Mouse (Mus musculus): ENCODE results near the gene Defa23. TPM values are rescaled to one million over a fixed set of nuclear protein-coding genes. Genes with fewer than 3 reads are reported as not detected.

The Defa23 gene
- not detected in 2 replicates for total RNA-seq (2023)

GRCm38 (mm10) chr8:21054747-21055146 is at the start of gene Defa23:
Gene Defa23 (plus strand): TSS chr8:21055047.

GRCm38 (mm10) chr8:21025245-21025644 is 29.6 kb upstream of the Defa23 start, which contains the start of gene Defa21:
Gene Defa21 (plus strand): TSS chr8:21025545.

DNA sequence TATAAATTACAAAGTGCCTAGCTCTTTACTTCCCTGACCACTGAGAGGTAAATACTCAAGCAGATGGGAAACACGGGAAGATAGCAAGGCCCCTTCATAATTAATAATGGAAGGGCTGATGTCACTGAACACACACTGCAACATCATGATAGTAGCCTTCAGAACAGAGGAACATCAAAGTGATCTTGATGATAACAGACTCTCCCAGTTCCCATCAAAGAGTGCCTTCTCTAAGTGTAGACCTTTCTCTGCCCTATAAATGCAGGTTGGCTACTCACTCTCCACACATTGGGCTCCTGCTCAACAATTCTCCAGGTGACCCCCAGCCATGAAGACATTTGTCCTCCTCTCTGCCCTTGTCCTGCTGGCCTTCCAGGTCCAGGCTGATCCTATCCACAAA is 9.9 kb downstream of the Defa23 start, which contains the start of gene Defa35:
Gene Defa35, plus strand, starts transcription at position 301 of the 400 bp plus-strand sequence.

DNA sequence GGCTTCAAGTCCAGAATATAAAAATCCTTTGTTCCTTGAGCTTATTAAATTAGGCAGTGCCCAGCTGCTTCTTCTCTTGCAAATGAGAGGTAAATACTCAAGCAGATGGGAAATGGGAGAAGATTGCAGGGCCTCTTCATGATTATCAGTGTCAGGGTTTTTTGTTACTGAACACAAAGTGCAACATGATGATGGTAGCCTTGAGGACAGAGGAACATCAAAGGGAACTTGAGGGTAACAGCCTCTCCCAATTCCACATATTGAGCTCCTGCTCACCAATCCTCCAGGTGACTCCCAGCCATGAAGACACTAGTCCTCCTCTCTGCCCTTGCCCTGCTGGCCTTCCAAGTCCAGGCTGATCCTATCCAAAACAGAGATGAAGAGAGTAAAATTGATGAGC is 29.3 kb downstream of the Defa23 start, which contains the start of gene Defa25:
Gene Defa25, plus strand, starts transcription at position 301 of the 400 bp plus-strand sequence.

GRCm38 (mm10) chr8:21095950-21096349 is 41.1 kb downstream of the Defa23 start, which contains the start of gene Gm14851:
Gene Gm14851 (minus strand): TSS chr8:21096050.

Other genes with a start within 250 kb of the Defa23 start
- not detected in 2 replicates for gene Defb33, start 162.4 kb upstream of the Defa23 start, total RNA-seq (2023)
- gene Gm15056, start 152.4 kb upstream of the Defa23 start, total RNA-seq (2023): not detected in 2 replicates
- gene Gm6040, start 133.0 kb upstream of the Defa23 start, total RNA-seq (2023): not detected in 2 replicates
- gene AY761185, start 110.3 kb upstream of the Defa23 start, total RNA-seq (2023): not detected in 2 replicates
- not detected in 2 replicates for gene Defa21, start 29.5 kb upstream of the Defa23 start, total RNA-seq (2023)
- not detected in 2 replicates for gene Defa35, start 10.0 kb downstream of the Defa23 start, total RNA-seq (2023)
- not detected in 2 replicates for gene Defa25, start 29.4 kb downstream of the Defa23 start, total RNA-seq (2023)
- gene Gm14851, start 41.0 kb downstream of the Defa23 start, total RNA-seq (2023): not detected in 2 replicates
- gene Defa30, start 79.6 kb downstream of the Defa23 start, total RNA-seq (2023): not detected in 2 replicates
- gene Defa22, start 107.2 kb downstream of the Defa23 start, total RNA-seq (2023): not detected in 2 replicates
- not detected in 2 replicates for gene Defa31, start 136.6 kb downstream of the Defa23 start, total RNA-seq (2023)
- not detected in 2 replicates for gene Gm15293, start 146.5 kb downstream of the Defa23 start, total RNA-seq (2023)
- gene Gm15292, start 194.7 kb downstream of the Defa23 start, total RNA-seq (2023): not detected in 2 replicates

Data from neutrophil, adult 65 days (primary cell).